Mouse (Mus musculus): ENCODE measurements at regions not wholly inside any gene's neighbourhood (a gene's known extent, or its start where the extent isn't known, plus 50 kb on each side); places are given as distances from the start of the nearest gene placed in this dataset.
A peak's percentile ranks its signal among the peaks of the same experiment; 100 is the strongest.

- no peak for DNase-seq
Measured at GRCm38 (mm10) chr15:62099683-62100082, 1176.9 kb upstream of the A1bg start.

GRCm38 (mm10) chr15:62098791-62099660 is 1176.2 kb upstream of the A1bg start:
- DNase-seq = peak; percentile 52

- no peak for DNase-seq
Measured at GRCm38 (mm10) chr15:62096778-62097177, 1174.0 kb upstream of the A1bg start.

- no peak for DNase-seq
Measured at GRCm38 (mm10) chr15:62095198-62095597, 1172.4 kb upstream of the A1bg start.

GRCm38 (mm10) chr15:62093672-62094071 is 1170.9 kb upstream of the A1bg start:
- no peak for DNase-seq

- no peak for DNase-seq
Measured at GRCm38 (mm10) chr15:62092671-62093185, 1169.9 kb upstream of the A1bg start.

GRCm38 (mm10) chr15:62091746-62092659 is 1169.2 kb upstream of the A1bg start:
- DNase-seq = no peak

GRCm38 (mm10) chr15:62091144-62091543 is 1168.3 kb upstream of the A1bg start:
- no peak for DNase-seq

- DNase-seq = no peak
Measured at GRCm38 (mm10) chr15:62088341-62088740, 1165.5 kb upstream of the A1bg start.

- DNase-seq = no peak
Measured at GRCm38 (mm10) chr15:62087755-62088154, 1164.9 kb upstream of the A1bg start.

GRCm38 (mm10) chr15:62086037-62086436 is 1163.2 kb upstream of the A1bg start:
- no peak for DNase-seq

- DNase-seq = no peak
Measured at GRCm38 (mm10) chr15:62083347-62083746, 1160.5 kb upstream of the A1bg start.

GRCm38 (mm10) chr15:62082539-62082938 is 1159.7 kb upstream of the A1bg start:
- no peak for DNase-seq

- DNase-seq = peak; percentile 82
Measured at GRCm38 (mm10) chr15:62079155-62080109, 1156.6 kb upstream of the A1bg start.

GRCm38 (mm10) chr15:62076552-62077234 is 1153.9 kb upstream of the A1bg start:
- DNase-seq = no peak

- DNase-seq = no peak
Measured at GRCm38 (mm10) chr15:62074735-62075134, 1151.9 kb upstream of the A1bg start.

GRCm38 (mm10) chr15:62073595-62073994 is 1150.8 kb upstream of the A1bg start:
- DNase-seq = no peak

- DNase-seq = no peak
Measured at GRCm38 (mm10) chr15:62071311-62071710, 1148.5 kb upstream of the A1bg start.

GRCm38 (mm10) chr15:62068422-62069160 is 1145.8 kb upstream of the A1bg start:
- DNase-seq = no peak

GRCm38 (mm10) chr15:62064399-62064798 is 1141.6 kb upstream of the A1bg start:
- no peak for DNase-seq

GRCm38 (mm10) chr15:62057449-62057848 is 1134.6 kb upstream of the A1bg start:
- no peak for DNase-seq

All from kidney, adult 18-20 months (tissue).